Mouse (Mus musculus) left cerebral cortex, postnatal 36 days (tissue): ENCODE results near the gene Trpc4ap. TPM values are rescaled to one million over a fixed set of nuclear protein-coding genes. Genes with fewer than 3 reads are reported as not detected.
"Not testable (repeated sequence)": the region's sequence is repeated elsewhere in the genome, so short reads cannot be mapped to it uniquely, and the experiment has no call there.

Experiments
- DNase-seq, 2 experiments: peaks; one replicate each; pipeline ENCODE4 v3.0.0; 2021 to 2022; ENCODE audit warnings: low spot score in 2 of 2, mixed read lengths in 1 of 2
- intact Hi-C: fragments of 180-260 bp; cut with DNase I; formaldehyde crosslinking; loops from one replicate; pipeline ENCODE4 v1.15.1; 2025
- total RNA-seq, 2 experiments: library from RNA; stranded (reverse); gene quantifications; 2 replicates each; pipeline ENCODE4 v1.2.3; 2021

Trpc4ap gene
- total RNA-seq, 2 experiments from 2014 or later = 148 to 149 TPM

DNA sequence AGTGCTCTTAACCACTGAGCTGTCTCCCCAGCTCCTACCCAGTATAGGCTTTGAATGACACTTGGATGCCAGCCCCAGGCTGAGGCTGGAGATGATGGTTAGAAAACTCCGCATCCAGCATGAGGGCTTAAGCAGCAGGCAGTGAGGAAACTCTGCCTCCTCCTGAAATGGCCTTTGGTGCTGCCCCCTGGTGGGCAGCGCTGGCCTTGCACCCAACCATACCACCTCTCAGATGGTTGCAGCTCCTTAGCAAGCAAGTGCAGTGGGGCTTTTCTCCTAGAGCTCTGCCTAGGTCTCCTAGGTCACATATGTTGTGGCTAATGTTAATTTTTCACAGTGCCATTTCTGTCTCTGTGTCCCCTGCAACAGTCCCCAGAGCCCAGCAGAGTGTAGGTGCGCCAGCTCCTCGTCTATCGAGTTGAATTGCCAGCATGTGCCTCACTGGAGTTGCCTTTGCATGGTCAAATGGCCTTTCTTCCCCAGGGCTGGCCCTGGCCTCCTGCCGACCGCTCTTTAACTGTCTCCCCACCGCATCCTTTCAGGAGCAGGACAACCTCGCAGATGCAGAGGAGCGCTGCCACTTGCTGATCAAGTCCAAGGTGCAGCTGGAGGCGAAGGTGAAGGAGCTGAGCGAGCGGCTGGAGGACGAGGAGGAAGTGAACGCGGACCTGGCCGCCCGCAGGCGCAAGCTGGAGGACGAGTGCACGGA lies 65.0 kb downstream of the Trpc4ap start:
- intact Hi-C loops = loop anchor here (2.0 kb wide), 1 partner anchor 110 kb away; the partner anchor contains the start of gene Acss2

DNA sequence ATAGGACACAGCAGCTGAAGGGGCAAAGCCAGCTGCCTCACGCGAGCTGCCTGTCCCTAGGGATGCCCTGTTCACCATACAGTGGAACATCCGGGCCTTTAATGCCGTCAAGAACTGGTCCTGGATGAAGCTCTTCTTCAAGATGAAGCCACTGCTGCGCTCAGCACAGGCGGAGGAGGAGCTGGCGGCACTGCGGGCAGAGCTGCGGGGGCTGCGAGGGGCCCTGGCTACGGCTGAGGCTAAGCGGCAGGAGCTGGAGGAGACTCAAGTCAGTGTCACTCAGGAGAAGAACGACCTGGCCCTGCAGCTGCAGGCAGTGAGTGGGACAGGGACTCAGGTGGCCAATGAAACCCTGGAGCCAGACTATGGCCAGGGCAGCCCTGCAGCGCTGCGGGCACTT lies 65.9 kb downstream of the Trpc4ap start:
- intact Hi-C loops = loop anchor here (2.0 kb wide), 1 partner anchor 109 kb away; the partner anchor contains the start of gene Acss2
- DNase-seq = no peak

More for the DNA sequence above, 65.0 kb downstream of the Trpc4ap start:
- DNase-seq = peak; percentile 60 to 74

GRCm38 (mm10) chr2:155624730-155625129 lies 67.5 kb downstream of the Trpc4ap start:
- intact Hi-C loops = no loop called here
- DNase-seq = no peak

GRCm38 (mm10) chr2:155623996-155624395 lies 68.2 kb downstream of the Trpc4ap start:
- intact Hi-C loops = no loop called here
- no peak for DNase-seq

- DNase-seq = no peak
- intact Hi-C loops = no loop called here
Observed at GRCm38 (mm10) chr2:155622606-155623005, 69.6 kb downstream of the Trpc4ap start.

DNA sequence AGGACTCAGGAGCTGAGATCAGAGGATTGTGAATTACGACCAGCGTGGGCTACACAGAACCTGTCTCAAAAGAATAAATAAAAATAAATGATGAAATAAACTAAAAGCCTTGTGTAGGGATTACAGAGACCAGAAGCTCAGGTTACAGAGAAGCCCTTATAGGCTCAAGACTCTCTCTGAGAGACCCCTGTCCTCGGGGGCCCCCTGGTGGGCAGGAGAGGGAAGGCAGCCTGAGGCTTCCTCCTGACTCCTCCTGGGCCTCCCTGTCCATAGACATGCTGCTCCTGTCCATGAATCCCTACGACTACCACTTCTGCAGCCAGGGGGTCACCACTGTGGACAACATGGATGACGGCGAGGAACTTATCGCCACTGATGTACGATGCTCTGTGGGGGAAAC lies 72.4 kb downstream of the Trpc4ap start:
- intact Hi-C loops = no loop called here
- peak; percentile 82 to 84 for DNase-seq

- intact Hi-C loops = no loop called here
- DNase-seq = no peak
Observed at GRCm38 (mm10) chr2:155616971-155617370, 75.2 kb downstream of the Trpc4ap start.

GRCm38 (mm10) chr2:155613953-155614352 lies 78.2 kb downstream of the Trpc4ap start:
- DNase-seq = no peak
- intact Hi-C loops = no loop called here

DNA sequence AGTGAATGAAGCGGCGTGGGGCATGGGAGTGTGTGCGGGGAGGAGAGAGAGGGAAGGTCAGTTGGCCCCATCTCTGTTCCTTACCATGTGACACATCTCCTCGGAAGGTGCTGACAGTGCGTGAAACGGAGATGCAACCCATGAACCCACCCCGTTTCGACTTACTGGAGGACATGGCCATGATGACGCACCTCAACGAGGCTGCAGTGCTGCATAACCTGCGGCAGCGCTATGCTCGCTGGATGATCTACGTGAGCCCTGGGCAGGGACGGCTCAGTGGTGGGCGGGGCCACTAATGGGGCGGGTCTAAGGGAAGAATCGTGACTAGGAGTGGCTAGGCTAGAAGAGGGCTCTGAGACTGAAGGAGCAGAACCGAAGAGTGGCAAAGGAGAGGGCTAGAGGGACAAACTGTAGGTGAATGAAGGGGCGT lies 78.8 kb downstream of the Trpc4ap start:
- peak in 1 of 2 experiments; percentile 43 for DNase-seq

GRCm38 (mm10) chr2:155611834-155612550 lies 80.2 kb downstream of the Trpc4ap start:
- intact Hi-C loops = no loop called here
- DNase-seq = no peak

More for the DNA sequence above, 78.8 kb downstream of the Trpc4ap start:
- intact Hi-C loops = no loop called here

DNA sequence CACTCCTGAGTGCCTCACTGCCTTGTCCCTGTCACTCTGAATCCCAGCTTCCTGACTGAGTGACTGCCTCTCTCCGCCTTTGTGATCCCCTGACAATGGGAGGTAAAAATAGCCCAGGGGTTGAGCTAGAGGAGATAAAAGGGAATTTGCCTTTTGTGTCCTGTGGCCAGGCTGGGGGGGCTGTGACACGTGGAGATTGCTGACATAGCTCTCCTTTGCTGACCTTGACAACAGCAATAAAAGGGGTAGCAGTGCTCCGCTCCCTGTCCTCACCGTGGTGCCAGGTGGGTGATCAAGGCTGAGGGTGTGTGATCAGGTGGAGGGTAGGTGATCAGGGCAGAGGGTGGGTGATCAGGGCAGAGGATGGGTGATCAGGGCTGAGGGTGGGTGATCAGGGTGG lies 81.2 kb downstream of the Trpc4ap start, which contains the start of gene Myh7b:
Gene Myh7b, plus strand, starts transcription at position 235 of the 400 bp plus-strand sequence.
- DNase-seq = no peak
- intact Hi-C loops = no loop called here

- DNase-seq = peak in 1 of 2 experiments; percentile 55
- intact Hi-C loops = no loop called here
Observed at GRCm38 (mm10) chr2:155606360-155606759, 85.8 kb downstream of the Trpc4ap start.

GRCm38 (mm10) chr2:155605236-155605589 lies 87.0 kb downstream of the Trpc4ap start:
- DNase-seq, intact Hi-C loops: not testable (repeated sequence)

GRCm38 (mm10) chr2:155604560-155605235 lies 87.5 kb downstream of the Trpc4ap start:
- intact Hi-C loops = no loop called here

DNA sequence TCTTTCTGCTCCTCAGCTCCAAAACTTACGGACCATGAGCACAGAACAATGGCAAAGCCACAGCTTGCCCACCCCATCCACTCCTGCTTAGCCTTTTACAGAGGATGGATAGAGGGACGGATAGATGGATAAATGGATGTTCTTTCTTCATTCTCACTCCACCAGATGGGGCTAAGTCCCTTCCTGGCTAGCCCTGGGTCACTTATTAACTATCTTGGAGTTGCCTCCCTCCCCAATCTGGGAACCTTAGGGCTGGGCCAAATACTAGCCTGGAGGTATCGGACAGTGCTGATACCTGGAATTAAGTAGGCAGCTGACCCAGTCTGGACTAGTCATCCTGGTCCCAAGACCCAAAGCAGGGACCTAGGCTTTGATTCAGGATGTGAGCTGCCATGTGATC lies 88.5 kb downstream of the Trpc4ap start:
- no peak for DNase-seq
- intact Hi-C loops = no loop called here

More at GRCm38 (mm10) chr2:155604560-155605235, 87.5 kb downstream of the Trpc4ap start:
- DNase-seq = no peak

- intact Hi-C loops = no loop called here
Observed at GRCm38 (mm10) chr2:155595516-155595915, 96.7 kb downstream of the Trpc4ap start.

DNA sequence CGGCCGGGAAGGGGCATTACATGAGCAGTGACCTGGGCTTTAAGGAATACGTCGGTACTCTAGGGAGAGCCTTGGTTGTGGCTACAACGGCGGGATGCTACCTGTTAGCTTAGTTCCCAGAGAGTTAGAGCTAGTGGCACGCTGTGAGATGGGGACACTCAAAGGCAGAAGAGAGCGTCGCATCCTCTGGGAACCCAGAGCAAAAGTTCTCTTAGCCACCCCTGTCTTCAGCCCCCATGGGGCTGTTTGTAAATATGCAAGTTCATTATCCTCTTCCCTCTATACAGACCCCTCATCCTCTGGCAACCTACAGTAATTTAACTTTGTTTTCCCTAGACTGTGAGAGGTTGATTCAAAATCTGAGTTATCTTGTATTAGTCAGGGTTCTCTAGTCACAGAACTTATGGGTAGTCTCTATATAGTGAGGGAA lies 99.3 kb downstream of the Trpc4ap start:
- intact Hi-C loops = loop anchor here (2.0 kb wide), 1 partner anchor 76 kb away; the partner anchor contains the start of gene Acss2
- no peak for DNase-seq

More at GRCm38 (mm10) chr2:155595516-155595915, 96.7 kb downstream of the Trpc4ap start:
- no peak for DNase-seq

DNA sequence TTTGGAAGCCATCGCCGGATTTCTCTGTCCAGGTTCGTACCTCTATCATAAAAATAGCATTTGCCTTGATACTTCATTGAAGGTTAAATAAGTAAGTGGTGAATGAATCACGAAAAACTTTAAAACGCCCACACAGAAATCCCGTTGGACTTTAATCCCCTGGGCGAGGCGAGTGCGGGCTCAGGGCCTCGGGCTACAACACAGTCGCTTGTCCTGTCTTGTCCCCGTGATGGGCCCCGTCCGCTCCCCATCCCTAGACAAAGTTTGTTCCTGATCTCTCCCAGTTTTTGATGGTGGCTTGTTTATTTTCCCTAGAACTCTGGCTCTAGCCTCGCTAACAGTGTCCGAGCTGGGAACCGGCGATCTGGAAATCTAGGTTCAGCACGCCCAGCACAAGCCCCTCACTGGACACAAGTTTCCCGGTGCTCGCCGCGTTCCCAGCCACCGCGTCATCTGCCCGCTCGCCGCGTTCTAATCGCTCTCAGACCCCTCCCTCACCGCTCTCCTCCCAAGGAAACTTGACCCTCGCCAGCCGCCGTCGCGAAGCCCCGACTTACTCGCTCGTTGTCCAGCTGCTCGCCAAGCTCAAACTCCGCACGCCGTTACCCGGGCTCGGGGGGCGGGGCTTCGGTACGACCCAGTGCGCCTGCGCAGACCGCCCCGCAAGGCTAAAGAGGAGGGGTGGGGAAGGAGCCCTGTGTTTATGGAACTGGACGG lies 99.9 kb downstream of the Trpc4ap start, which contains the start of gene Gss:
Gene Gss, minus strand, starts transcription at position 674 of the 717 bp plus-strand sequence.
- intact Hi-C loops = loop anchor here (2.0 kb wide), 1 partner anchor 75 kb away; the partner anchor contains the start of gene Acss2
- peak; percentile 98 to 99 for DNase-seq

DNA sequence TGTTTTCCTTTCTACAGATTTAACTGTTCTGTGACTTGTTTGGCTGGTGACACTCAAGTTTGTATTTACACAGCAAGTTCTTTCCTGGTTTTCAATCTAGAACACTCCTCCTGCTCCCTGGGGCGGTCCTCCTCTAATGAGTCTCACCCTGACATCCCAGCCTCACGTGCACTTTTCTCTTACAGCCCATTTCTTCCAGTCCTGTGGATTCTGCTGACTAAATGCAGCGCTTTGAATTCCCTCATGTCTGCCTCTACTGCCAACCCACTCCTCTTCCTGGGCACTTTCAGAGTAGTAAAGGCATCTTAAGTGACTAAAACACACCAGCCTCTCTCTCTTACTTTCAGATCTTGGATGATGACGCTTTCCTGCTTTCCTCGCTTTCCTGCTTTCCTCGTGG lies 100.5 kb downstream of the Trpc4ap start:
- intact Hi-C loops = loop anchor here (2.0 kb wide), 1 partner anchor 75 kb away; the partner anchor contains the start of gene Acss2

More for the DNA sequence above, 100.5 kb downstream of the Trpc4ap start:
- no peak for DNase-seq
